In genomic region chr13:103093713-103094112, GRCm38 (mm10) we compare ENCODE assay signal across 26 mouse cellular contexts.
DNase-seq lines count a peak whose midpoint lies in the region; ATAC-seq and TF ChIP-seq lines count a peak whose summit lies in the region.
"Had no signal": no experiment of that assay in that cellular context is flagged by ENCODE, and none has a peak within 500 bp of the region (broad histone marks: within the 10 kb centered on the region; RNA-seq: fewer than 3 reads in every experiment).

No protein-coding gene starts in this region.

- H3K79me2 ChIP-seq in heart, adult 2 months (replicated peaks; ENCODE audit: control insufficient read depth, insufficient read depth, low read length), result peaks cover 2% of the 10 kb centered on the region

- TF ChIP-seq POLR2A in heart, adult 2 months (IDR thresholded peaks at IDR 0.05; ENCODE audit: insufficient read depth, low read depth, low read length), result no peak
- no peak for TF ChIP-seq POLR2A in kidney, adult 2 months (IDR thresholded peaks at IDR 0.05; ENCODE audit: low read depth, low read length)

- H3K27ac ChIP-seq in heart, embryonic 13.5 days (replicated peaks), result no peak overlapping the region
- H3K27ac ChIP-seq in heart, adult 2 months, result no peak overlapping the region
- H3K27ac ChIP-seq in kidney, adult 2 months (ENCODE audit: insufficient read depth, low read depth, low read length), result no peak overlapping the region
- no peak overlapping the region for H3K27ac ChIP-seq in kidney, embryonic 14.5 days (ENCODE audit: low read depth, low read length)
- no peak overlapping the region for H3K27ac ChIP-seq in kidney, embryonic 15.5 days
- H3K27ac ChIP-seq: forebrain, embryonic 10.5 days; forebrain, embryonic 13.5 days; hindbrain, embryonic 14.5 days; hindbrain, postnatal 0 days had no signal

- H3K4me1 ChIP-seq in heart, embryonic 13.5 days, result peaks cover 44% of the 10 kb centered on the region
- peaks cover 4% of the 10 kb centered on the region for H3K4me1 ChIP-seq in heart, adult 2 months (ENCODE audit: control insufficient read depth, insufficient read depth, low read length)
- peaks cover 6% of the 10 kb centered on the region; the same call in 1 of the 2 replicates for H3K4me1 ChIP-seq in kidney, adult 2 months (ENCODE audit: control insufficient read depth, insufficient read depth, low read length)
- H3K4me1 ChIP-seq in kidney, embryonic 14.5 days (ENCODE audit: control insufficient read depth, insufficient read depth, low read length), result peaks cover 5% of the 10 kb centered on the region; the same call in 1 of the 2 replicates
- H3K4me1 ChIP-seq in kidney, embryonic 15.5 days, result peaks cover 15% of the 10 kb centered on the region

- no peaks in the 10 kb centered on the region for H3K27me3 ChIP-seq in heart, embryonic 13.5 days (replicated peaks)
- no peaks in the 10 kb centered on the region for H3K27me3 ChIP-seq in heart, adult 2 months (ENCODE audit: control insufficient read depth, insufficient read depth, low read length)
- no peaks in the 10 kb centered on the region for H3K27me3 ChIP-seq in kidney, adult 2 months (replicated peaks; ENCODE audit: control insufficient read depth, insufficient read depth, low read length)
- H3K27me3 ChIP-seq in kidney, embryonic 14.5 days (ENCODE audit: control insufficient read depth, insufficient read depth, low read length), result 0 out of 2 replicates have a peak, but pooled peaks cover 13% of the 10 kb centered on the region
- H3K27me3 ChIP-seq in kidney, embryonic 15.5 days, result peaks cover 26% of the 10 kb centered on the region
- H3K27me3 ChIP-seq: CH12.LX, Patski had no signal

- 0 out of 2 replicates have a peak overlapping the region, but pooled peaks have one; percentile 82 for H3K4me2 ChIP-seq in heart, embryonic 13.5 days
- no peak overlapping the region for H3K4me2 ChIP-seq in kidney, embryonic 14.5 days (replicated peaks; ENCODE audit: low read depth, low read length)
- H3K4me2 ChIP-seq in kidney, embryonic 15.5 days, result no peak overlapping the region
- H3K4me2 ChIP-seq: forebrain, embryonic 13.5 days had no signal

- DNase-seq in heart, adult 2 months, result no peak
- peak; percentile 79 for DNase-seq in kidney, adult 2 months
- peak; percentile 29 for DNase-seq in kidney, postnatal 14 days
- DNase-seq: adrenal gland, postnatal 10 days; adrenal gland, postnatal 36 days; B cell, adult 2 months; cerebellum, adult 18-20 months; cerebellum, adult 9-10 months; cerebellum, postnatal 14 days; gastrocnemius, postnatal 10 days; gastrocnemius, postnatal 36 days; heart, postnatal 14 days; heart, postnatal 4 days had no signal

- intact Hi-C loops in heart, adult 2 months (cut with DNase I), result no loop called here

- no peak for TF ChIP-seq EP300 in heart, adult 2 months (IDR thresholded peaks at IDR 0.05; ENCODE audit: insufficient read depth, low read depth, low read length)

- H3K4me3 ChIP-seq in heart, embryonic 13.5 days, result no peak overlapping the region
- H3K4me3 ChIP-seq in heart, adult 2 months, result no peak overlapping the region
- no peak overlapping the region for H3K4me3 ChIP-seq in kidney, adult 2 months (ENCODE audit: insufficient read depth, low read depth, low read length)
- H3K4me3 ChIP-seq in kidney, embryonic 14.5 days (ENCODE audit: low read length), result no peak overlapping the region
- no peak overlapping the region for H3K4me3 ChIP-seq in kidney, embryonic 15.5 days (replicated peaks)
- H3K4me3 ChIP-seq: forebrain, embryonic 10.5 days; forebrain, embryonic 13.5 days had no signal

- H3K36me3 ChIP-seq in heart, embryonic 13.5 days, result no peaks in the 10 kb centered on the region
- peaks cover 4% of the 10 kb centered on the region for H3K36me3 ChIP-seq in heart, adult 2 months (ENCODE audit: control insufficient read depth, insufficient read depth, low read length)
- no peaks in the 10 kb centered on the region for H3K36me3 ChIP-seq in kidney, adult 2 months (ENCODE audit: control insufficient read depth, insufficient read depth, low read length)
- H3K36me3 ChIP-seq in kidney, embryonic 14.5 days (ENCODE audit: control insufficient read depth, insufficient read depth, low read length), result no peaks in the 10 kb centered on the region
- no peaks in the 10 kb centered on the region for H3K36me3 ChIP-seq in kidney, embryonic 15.5 days
- H3K36me3 ChIP-seq: forebrain, embryonic 10.5 days; G1E; heart, embryonic 10.5 days had no signal

- TF ChIP-seq CTCF in heart, adult 2 months (IDR thresholded peaks at IDR 0.05), result no peak
- no peak for TF ChIP-seq CTCF in kidney, adult 2 months (conservative IDR thresholded peaks at IDR 0.05; ENCODE audit: insufficient read depth, insufficient read length, low read depth, low read length)

- ATAC-seq in heart, embryonic 13.5 days (ENCODE audit: extremely low read depth, insufficient number of reproducible peaks, low FRiP score, low TSS enrichment), result no peak
- ATAC-seq in kidney, embryonic 14.5 days (ENCODE audit: low FRiP score, low TSS enrichment), result no peak
- no peak for ATAC-seq in kidney, embryonic 15.5 days (replicated peaks; ENCODE audit: low FRiP score)
- ATAC-seq: forebrain, embryonic 13.5 days; forebrain, embryonic 16.5 days; hindbrain, postnatal 0 days; inflammation-experienced regulatory T-cells, adult 6 months; Patski had no signal

- H3K9me3 ChIP-seq in heart, embryonic 13.5 days, result no peaks in the 10 kb centered on the region
- no peaks in the 10 kb centered on the region for H3K9me3 ChIP-seq in kidney, embryonic 14.5 days (ENCODE audit: control insufficient read depth, low read length)
- no peaks in the 10 kb centered on the region for H3K9me3 ChIP-seq in kidney, embryonic 15.5 days (replicated peaks)
- H3K9me3 ChIP-seq: forebrain, embryonic 10.5 days; forebrain, embryonic 13.5 days; G1E; heart, embryonic 10.5 days had no signal

- 74% methylated on average over 1 of the region's 1 CpGs for WGBS in heart, embryonic 13.5 days
- 77% methylated on average over 1 of the region's 1 CpGs for WGBS in heart, adult 2 months
- WGBS in kidney, adult 2 months, result 48% methylated on average over 1 of the region's 1 CpGs
- WGBS in kidney, embryonic 14.5 days, result 63% methylated on average over 1 of the region's 1 CpGs
- 69% methylated on average over 1 of the region's 1 CpGs for whole genome bisulfite sequencing in kidney, embryonic 15.5 days

- no peak overlapping the region for H3K9ac ChIP-seq in heart, embryonic 13.5 days
- no peak overlapping the region for H3K9ac ChIP-seq in heart, adult 2 months (ENCODE audit: low read depth, low read length)
- H3K9ac ChIP-seq in kidney, embryonic 14.5 days (ENCODE audit: low read depth, low read length), result no peak overlapping the region
- H3K9ac ChIP-seq in kidney, embryonic 15.5 days, result no peak overlapping the region
- H3K9ac ChIP-seq: forebrain, embryonic 13.5 days had no signal

Comparison
In these comparisons a context has a peak if more than half of its experiments do, and no peak if none do; other contexts are left out.
1. DNase-seq: peak in kidney, adult 2 months (single experiment) and kidney, postnatal 14 days (single experiment); none in heart, adult 2 months (0 of 2).